Mouse (Mus musculus): ENCODE measurements around the gene Rbfox1. TPM values are rescaled to one million over a fixed set of nuclear protein-coding genes. Genes with fewer than 3 reads are reported as not detected.

Rbfox1 gene
- polyA plus RNA-seq, 1 experiment = not detected

GRCm38 (mm10) chr16:7004565-7004964 is 1119.4 kb downstream of the Rbfox1 start:
- Histone ChIP-seq H3K27ac (ENCODE audit: insufficient read depth, low read length) (no peak overlapping the region), H3K4me3 (ENCODE audit: low read depth, low read length) (no peak overlapping the region), H3K9me3 (replicated peaks; ENCODE audit: control insufficient read depth, insufficient read depth, low read length, poor library complexity, severe bottlenecking) (no peaks in the 10 kb centered on the region), H3K9ac (ENCODE audit: low read depth, poor library complexity, severe bottlenecking) (no peak overlapping the region), H3K4me1 (ENCODE audit: control insufficient read depth, insufficient read depth, low read length) (no peaks in the 10 kb centered on the region), H3K36me3 (ENCODE audit: control insufficient read depth, insufficient read depth, low read length, poor library complexity, severe bottlenecking) (no peaks in the 10 kb centered on the region), H3K27me3 (ENCODE audit: control insufficient read depth, insufficient read depth, low read length, poor library complexity, severe bottlenecking) (no peaks in the 10 kb centered on the region)
- TF ChIP-seq CTCF (IDR thresholded peaks at IDR 0.05; ENCODE audit: low read depth, low read length) = no peak
- no peak for TF ChIP-seq EP300 (IDR thresholded peaks at IDR 0.05; ENCODE audit: insufficient read depth, low read depth, low read length)
- TF ChIP-seq POLR2A (IDR thresholded peaks at IDR 0.05; ENCODE audit: insufficient read depth, low read length) = no peak

- Histone ChIP-seq H3K4me3 (ENCODE audit: low read depth, low read length) (no peak overlapping the region), H3K9me3 (replicated peaks; ENCODE audit: control insufficient read depth, insufficient read depth, low read length, poor library complexity, severe bottlenecking) (no peaks in the 10 kb centered on the region), H3K27ac (ENCODE audit: insufficient read depth, low read length) (no peak overlapping the region), H3K27me3 (ENCODE audit: control insufficient read depth, insufficient read depth, low read length, poor library complexity, severe bottlenecking) (no peaks in the 10 kb centered on the region), H3K4me1 (ENCODE audit: control insufficient read depth, insufficient read depth, low read length) (no peaks in the 10 kb centered on the region), H3K36me3 (ENCODE audit: control insufficient read depth, insufficient read depth, low read length, poor library complexity, severe bottlenecking) (no peaks in the 10 kb centered on the region), H3K9ac (ENCODE audit: low read depth, poor library complexity, severe bottlenecking) (no peak overlapping the region)
- no peak for TF ChIP-seq POLR2A (IDR thresholded peaks at IDR 0.05; ENCODE audit: insufficient read depth, low read length)
- TF ChIP-seq CTCF (IDR thresholded peaks at IDR 0.05; ENCODE audit: low read depth, low read length) = peak; percentile 32
These were observed 1120.3 kb downstream of the Rbfox1 start for GRCm38 (mm10) chr16:7005478-7005877.

GRCm38 (mm10) chr16:7017310-7017709 is 1132.2 kb downstream of the Rbfox1 start:
- H3K4me1 ChIP-seq (ENCODE audit: control insufficient read depth, insufficient read depth, low read length) = no peaks in the 10 kb centered on the region
- no peak overlapping the region for H3K4me3 ChIP-seq (ENCODE audit: low read depth, low read length)
- TF ChIP-seq POLR2A (IDR thresholded peaks at IDR 0.05; ENCODE audit: insufficient read depth, low read length) = no peak
- TF ChIP-seq CTCF (IDR thresholded peaks at IDR 0.05; ENCODE audit: low read depth, low read length) = no peak
- no peak for TF ChIP-seq EP300 (IDR thresholded peaks at IDR 0.05; ENCODE audit: insufficient read depth, low read depth, low read length)
- H3K27me3 ChIP-seq (ENCODE audit: control insufficient read depth, insufficient read depth, low read length, poor library complexity, severe bottlenecking) = no peaks in the 10 kb centered on the region
- H3K9ac ChIP-seq (ENCODE audit: low read depth, poor library complexity, severe bottlenecking) = no peak overlapping the region
- no peaks in the 10 kb centered on the region for H3K9me3 ChIP-seq (replicated peaks; ENCODE audit: control insufficient read depth, insufficient read depth, low read length, poor library complexity, severe bottlenecking)
- no peak overlapping the region for H3K27ac ChIP-seq (ENCODE audit: insufficient read depth, low read length)
- no peaks in the 10 kb centered on the region for H3K36me3 ChIP-seq (ENCODE audit: control insufficient read depth, insufficient read depth, low read length, poor library complexity, severe bottlenecking)

DNA sequence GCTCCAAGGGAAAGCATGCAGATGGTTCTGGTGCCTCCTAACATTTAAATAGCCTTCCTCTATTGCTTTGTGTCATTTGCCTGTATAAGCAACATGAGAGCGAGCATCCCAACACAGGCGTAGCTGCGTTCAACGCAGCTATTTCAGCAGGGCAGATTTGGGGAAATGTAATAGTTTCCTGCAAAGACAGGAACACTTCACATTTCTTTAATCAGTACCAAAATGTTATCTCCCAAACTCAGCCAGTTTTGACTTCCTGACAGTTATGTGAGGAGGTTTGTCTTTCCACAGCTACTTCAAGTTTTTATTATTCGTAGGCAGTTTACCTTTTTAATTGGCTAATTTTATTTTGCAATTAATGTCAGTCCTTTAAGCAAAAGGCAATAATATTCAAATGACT is 1149.1 kb downstream of the Rbfox1 start:
- Histone ChIP-seq H3K27me3 (ENCODE audit: control insufficient read depth, insufficient read depth, low read length, poor library complexity, severe bottlenecking) (no peaks in the 10 kb centered on the region), H3K4me1 (ENCODE audit: control insufficient read depth, insufficient read depth, low read length) (no peaks in the 10 kb centered on the region), H3K27ac (ENCODE audit: insufficient read depth, low read length) (no peak overlapping the region), H3K9ac (ENCODE audit: low read depth, poor library complexity, severe bottlenecking) (no peak overlapping the region), H3K9me3 (replicated peaks; ENCODE audit: control insufficient read depth, insufficient read depth, low read length, poor library complexity, severe bottlenecking) (no peaks in the 10 kb centered on the region), H3K4me3 (ENCODE audit: low read depth, low read length) (no peak overlapping the region), H3K36me3 (ENCODE audit: control insufficient read depth, insufficient read depth, low read length, poor library complexity, severe bottlenecking) (no peaks in the 10 kb centered on the region)
- no peak for TF ChIP-seq EP300 (IDR thresholded peaks at IDR 0.05; ENCODE audit: insufficient read depth, low read depth, low read length)
- no peak for TF ChIP-seq POLR2A (IDR thresholded peaks at IDR 0.05; ENCODE audit: insufficient read depth, low read length)
- TF ChIP-seq CTCF (IDR thresholded peaks at IDR 0.05; ENCODE audit: low read depth, low read length) = no peak

DNA sequence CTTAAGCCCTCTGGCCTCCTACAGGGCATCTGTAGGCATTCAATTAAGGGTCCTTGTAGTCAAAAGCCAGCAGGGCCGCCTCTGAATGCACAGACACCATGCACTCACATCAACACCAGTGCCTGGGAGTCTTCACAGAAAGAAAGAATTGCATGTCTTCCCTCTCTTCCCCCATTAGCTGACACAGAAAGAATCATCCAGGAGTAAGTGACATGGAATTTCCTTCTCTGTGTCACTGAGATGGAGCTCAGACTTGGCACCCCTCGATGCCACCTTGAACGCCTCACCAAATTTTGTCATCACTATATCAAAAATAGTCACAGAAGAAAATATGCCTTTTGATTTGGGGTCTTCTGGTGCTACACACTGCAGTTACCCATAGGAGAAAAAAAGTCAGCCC is 1151.4 kb downstream of the Rbfox1 start:
- no peak overlapping the region for H3K9ac ChIP-seq (ENCODE audit: low read depth, poor library complexity, severe bottlenecking)
- no peak overlapping the region for H3K4me3 ChIP-seq (ENCODE audit: low read depth, low read length)
- H3K27ac ChIP-seq (ENCODE audit: insufficient read depth, low read length) = no peak overlapping the region
- H3K9me3 ChIP-seq (replicated peaks; ENCODE audit: control insufficient read depth, insufficient read depth, low read length, poor library complexity, severe bottlenecking) = no peaks in the 10 kb centered on the region
- H3K27me3 ChIP-seq (ENCODE audit: control insufficient read depth, insufficient read depth, low read length, poor library complexity, severe bottlenecking) = no peaks in the 10 kb centered on the region
- no peaks in the 10 kb centered on the region for H3K4me1 ChIP-seq (ENCODE audit: control insufficient read depth, insufficient read depth, low read length)
- H3K36me3 ChIP-seq (ENCODE audit: control insufficient read depth, insufficient read depth, low read length, poor library complexity, severe bottlenecking) = no peaks in the 10 kb centered on the region
- TF ChIP-seq POLR2A (IDR thresholded peaks at IDR 0.05; ENCODE audit: insufficient read depth, low read length) = no peak
- no peak for TF ChIP-seq EP300 (IDR thresholded peaks at IDR 0.05; ENCODE audit: insufficient read depth, low read depth, low read length)
- no peak for TF ChIP-seq CTCF (IDR thresholded peaks at IDR 0.05; ENCODE audit: low read depth, low read length)

GRCm38 (mm10) chr16:7036988-7037387 is 1151.8 kb downstream of the Rbfox1 start:
- Histone ChIP-seq H3K36me3 (ENCODE audit: control insufficient read depth, insufficient read depth, low read length, poor library complexity, severe bottlenecking) (no peaks in the 10 kb centered on the region), H3K27me3 (ENCODE audit: control insufficient read depth, insufficient read depth, low read length, poor library complexity, severe bottlenecking) (no peaks in the 10 kb centered on the region), H3K4me3 (ENCODE audit: low read depth, low read length) (no peak overlapping the region), H3K27ac (ENCODE audit: insufficient read depth, low read length) (no peak overlapping the region), H3K4me1 (ENCODE audit: control insufficient read depth, insufficient read depth, low read length) (no peaks in the 10 kb centered on the region), H3K9me3 (replicated peaks; ENCODE audit: control insufficient read depth, insufficient read depth, low read length, poor library complexity, severe bottlenecking) (no peaks in the 10 kb centered on the region), H3K9ac (ENCODE audit: low read depth, poor library complexity, severe bottlenecking) (no peak overlapping the region)
- TF ChIP-seq POLR2A (IDR thresholded peaks at IDR 0.05; ENCODE audit: insufficient read depth, low read length) (no peak), CTCF (IDR thresholded peaks at IDR 0.05; ENCODE audit: low read depth, low read length) (no peak), EP300 (IDR thresholded peaks at IDR 0.05; ENCODE audit: insufficient read depth, low read depth, low read length) (no peak)
